Comparison of ENCODE assay signal across 30 mouse cellular contexts in the genomic region with DNA sequence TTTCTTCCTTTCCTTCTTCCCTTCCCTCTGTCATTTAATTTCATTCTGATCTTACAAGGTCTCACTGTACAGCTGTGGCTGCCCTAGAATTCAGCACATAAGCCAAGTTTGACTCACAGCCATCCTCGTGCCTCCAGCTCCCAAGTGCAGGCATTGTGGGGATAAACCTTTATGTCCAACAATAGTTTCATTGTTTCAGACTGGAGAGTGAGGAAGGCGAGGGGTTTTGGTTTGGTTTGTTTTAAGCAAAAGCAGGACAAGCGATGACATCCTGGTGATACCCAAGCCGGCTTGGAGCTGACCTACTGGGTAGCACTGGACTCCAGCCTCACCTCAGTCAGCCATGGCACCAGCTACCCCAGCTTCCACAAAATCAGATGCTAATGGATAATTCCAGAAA.
DNase-seq lines count a peak whose midpoint lies in the region; ATAC-seq lines count a peak whose summit lies in the region.
"Had no signal": no experiment of that assay in that cellular context is flagged by ENCODE, and none has a peak within 500 bp of the region (broad histone marks: within the 10 kb centered on the region; RNA-seq: fewer than 3 reads in every experiment).

No protein-coding gene starts in this region.

- no peak for ATAC-seq in heart, embryonic 14.5 days (ENCODE audit: insufficient number of reproducible peaks, insufficient read depth, low FRiP score, low read depth)
- no peak for ATAC-seq in limb, embryonic 12.5 days (ENCODE audit: insufficient number of reproducible peaks, insufficient read depth, low FRiP score, low TSS enrichment, low read depth)
- no peak for ATAC-seq in midbrain, embryonic 16.5 days
- ATAC-seq: forebrain, embryonic 13.5 days; hindbrain, embryonic 16.5 days; liver, embryonic 12.5 days; liver, postnatal 0 days; lung, postnatal 0 days; Patski had no signal

- H3K4me3 ChIP-seq in heart, embryonic 14.5 days (ENCODE audit: control insufficient read depth in 1 of 2, insufficient read depth in 1 of 2, low read depth in 1 of 2, low read length in 2 of 2): no peak overlapping the region
- no peak overlapping the region for H3K4me3 ChIP-seq in limb, embryonic 12.5 days (replicated peaks)
- no peak overlapping the region for H3K4me3 ChIP-seq in midbrain, embryonic 16.5 days (ENCODE audit: low read depth, low read length)
- H3K4me3 ChIP-seq: forebrain, embryonic 13.5 days; liver, embryonic 12.5 days; midbrain, embryonic 10.5 days; myocyte; neural tube, embryonic 12.5 days had no signal

- H3K27ac ChIP-seq in heart, embryonic 14.5 days (replicated peaks in 1 of 2; ENCODE audit: control insufficient read depth in 1 of 2, insufficient read depth in 1 of 2, low read depth in 2 of 2, low read length in 2 of 2): no peak overlapping the region
- H3K27ac ChIP-seq in limb, embryonic 12.5 days: peak overlapping the region; percentile 78
- H3K27ac ChIP-seq in midbrain, embryonic 16.5 days (ENCODE audit: low read length): no peak overlapping the region
- H3K27ac ChIP-seq: forebrain, embryonic 13.5 days; heart, adult 2 months; kidney, embryonic 15.5 days; liver, embryonic 12.5 days; macrophage; midbrain, embryonic 10.5 days; neural tube, embryonic 12.5 days; stomach, postnatal 0 days had no signal

- WGBS in heart, embryonic 14.5 days: 40% methylated on average over 4 of the region's 4 CpGs
- WGBS in limb, embryonic 12.5 days: 52% methylated on average over 4 of the region's 4 CpGs
- 35% methylated on average over 4 of the region's 4 CpGs for WGBS in midbrain, embryonic 16.5 days

- H3K9me3 ChIP-seq in heart, embryonic 14.5 days (ENCODE audit: control insufficient read depth, low read length): no peaks in the 10 kb centered on the region
- no peaks in the 10 kb centered on the region for H3K9me3 ChIP-seq in limb, embryonic 12.5 days
- H3K9me3 ChIP-seq in midbrain, embryonic 16.5 days (replicated peaks; ENCODE audit: control insufficient read depth, low read length, poor library complexity, severe bottlenecking): no peaks in the 10 kb centered on the region
- H3K9me3 ChIP-seq: forebrain, embryonic 13.5 days; kidney, embryonic 15.5 days; liver, embryonic 12.5 days; midbrain, embryonic 10.5 days; neural tube, embryonic 12.5 days had no signal

- H3K27me3 ChIP-seq in heart, embryonic 14.5 days (ENCODE audit: control insufficient read depth, insufficient read depth, low read length): 0 out of 2 replicates have a peak, but pooled peaks cover 11% of the 10 kb centered on the region
- H3K27me3 ChIP-seq in limb, embryonic 12.5 days: peaks cover 33% of the 10 kb centered on the region
- H3K27me3 ChIP-seq in midbrain, embryonic 16.5 days (ENCODE audit: control insufficient read depth, insufficient read depth, low read depth, low read length): no peaks in the 10 kb centered on the region; the same call in 1 of the 2 replicates
- H3K27me3 ChIP-seq: CH12.LX; liver, embryonic 12.5 days; neural tube, embryonic 12.5 days had no signal

- intact Hi-C loops in heart, postnatal 36 days (cut with DNase I): loop anchor here (10.0 kb wide), 1 partner anchor 558 kb away; no protein-coding TSS in a partner anchor

- no peaks in the 10 kb centered on the region for H3K36me3 ChIP-seq in heart, embryonic 14.5 days (ENCODE audit: control insufficient read depth, insufficient read depth, low read length)
- H3K36me3 ChIP-seq in limb, embryonic 12.5 days: no peaks in the 10 kb centered on the region
- no peaks in the 10 kb centered on the region for H3K36me3 ChIP-seq in midbrain, embryonic 16.5 days (ENCODE audit: control insufficient read depth, insufficient read depth, low read length)
- H3K36me3 ChIP-seq: kidney, embryonic 15.5 days; liver, embryonic 12.5 days; midbrain, embryonic 10.5 days; neural tube, embryonic 12.5 days had no signal

- peaks cover 2 to 9% of the 10 kb centered on the region in 2 experiments; a peak in 2 of 4 replicates for H3K4me1 ChIP-seq in heart, embryonic 14.5 days (ENCODE audit: control insufficient read depth in 2 of 2, insufficient read depth in 2 of 2, low read length in 2 of 2)
- peaks cover 71% of the 10 kb centered on the region for H3K4me1 ChIP-seq in limb, embryonic 12.5 days (replicated peaks)
- peaks cover 11% of the 10 kb centered on the region for H3K4me1 ChIP-seq in midbrain, embryonic 16.5 days (ENCODE audit: control insufficient read depth, insufficient read depth, low read length)
- H3K4me1 ChIP-seq: liver, embryonic 12.5 days had no signal

- H3K4me2 ChIP-seq in heart, embryonic 14.5 days (ENCODE audit: low read length): peak overlapping the region; percentile 50
- H3K4me2 ChIP-seq in limb, embryonic 12.5 days: no peak overlapping the region; the same call in 1 of the 2 replicates
- H3K4me2 ChIP-seq in midbrain, embryonic 16.5 days (ENCODE audit: low read length): no peak overlapping the region

- no peak for DNase-seq in heart, postnatal 36 days
- DNase-seq in 3T3-L1 (ENCODE audit: low read depth, low spot score) (peak; percentile 57), NIH3T3 (ENCODE audit: low read depth) (peak; percentile 44)
- no peak for DNase-seq in spleen, postnatal 10 days (ENCODE audit: low spot score in 2 of 2)
- DNase-seq: cerebellum, adult 11 months; cerebellum, adult 9-10 months; cerebellum, postnatal 36 days; layer of hippocampus, postnatal 36 days; left cerebral cortex, postnatal 4 days; liver, postnatal 0 days; right cerebral cortex, adult 18-20 months; spleen, adult 18-20 months; thymus, adult 18-20 months; thymus, postnatal 36 days had no signal

- no peak overlapping the region for H3K9ac ChIP-seq in heart, embryonic 14.5 days (ENCODE audit: low read length)
- H3K9ac ChIP-seq in limb, embryonic 12.5 days (replicated peaks): no peak overlapping the region
- no peak overlapping the region for H3K9ac ChIP-seq in midbrain, embryonic 16.5 days (ENCODE audit: low read depth, low read length)
- H3K9ac ChIP-seq: forebrain, embryonic 13.5 days; kidney, embryonic 15.5 days; liver, embryonic 12.5 days; liver, postnatal 0 days; neural tube, embryonic 12.5 days had no signal

Comparison
In these comparisons a context has a peak if more than half of its experiments do, and no peak if none do; other contexts are left out.
1. DNase-seq: peak in 3T3-L1 (single experiment) and NIH3T3 (single experiment); none in heart, postnatal 36 days (0 of 2) and spleen, postnatal 10 days (0 of 2).